Mouse (Mus musculus): ENCODE measurements around the gene Skp2.

DNA sequence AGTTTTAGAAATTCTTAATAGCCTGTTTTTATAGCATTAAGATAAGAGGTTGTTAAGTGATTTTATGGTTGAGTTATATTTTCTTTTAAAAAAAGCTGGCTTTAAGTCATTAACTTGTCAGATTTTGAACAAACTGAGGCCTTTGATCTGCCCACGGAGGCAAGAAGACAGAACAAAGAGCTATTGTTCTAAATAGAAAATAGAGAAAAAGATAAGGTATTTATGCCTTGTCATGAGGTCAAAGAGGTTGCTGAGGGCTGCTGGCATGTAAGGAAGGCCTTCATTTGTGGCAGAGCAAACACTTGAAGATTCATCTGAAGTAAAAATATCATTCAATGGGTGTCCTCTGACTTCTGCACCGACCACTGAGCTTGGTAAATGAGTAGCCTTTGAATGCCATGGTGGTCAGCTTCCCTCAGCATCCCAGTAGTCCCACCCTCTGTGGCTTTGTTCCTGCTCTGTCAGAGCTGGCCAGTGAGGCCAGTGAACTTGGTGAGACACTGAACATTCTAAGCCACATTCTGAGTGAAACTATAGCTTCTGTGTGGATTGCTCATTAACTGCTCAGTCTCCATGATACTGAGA, 66.0 kb downstream of the Skp2 start:
- no peak for TF ChIP-seq CTCF (IDR thresholded peaks at IDR 0.05; ENCODE audit: low read depth)
- TF ChIP-seq EP300 (IDR thresholded peaks at IDR 0.05; ENCODE audit: low read depth) = no peak

Data from liver, postnatal 0 days (tissue).